Mouse (Mus musculus): ENCODE data around the gene Clgn. TPM values are rescaled to one million over a fixed set of nuclear protein-coding genes. Genes with fewer than 3 reads are reported as not detected.

The Clgn gene
- polyA plus RNA-seq, 1 experiment from 2014 or later = 0.20 TPM

GRCm38 (mm10) chr8:83429071-83429524, 39.4 kb downstream of the Clgn start:
- no peaks in the 10 kb centered on the region for H3K9me3 ChIP-seq (ENCODE audit: control insufficient read depth, low read length)
- H3K36me3 ChIP-seq (ENCODE audit: control insufficient read depth, insufficient read depth, low read length) = peaks cover 5% of the 10 kb centered on the region; the same call in 1 of the 2 replicates
- no peaks in the 10 kb centered on the region for H3K27me3 ChIP-seq (ENCODE audit: control insufficient read depth, insufficient read depth, low read length)
- WGBS = 60% methylated on average over 4 of the region's 4 CpGs
- H3K27ac ChIP-seq (ENCODE audit: low read depth, low read length) = no peak overlapping the region
- H3K4me1 ChIP-seq (ENCODE audit: control insufficient read depth, insufficient read depth, low read length) = no peaks in the 10 kb centered on the region
- H3K9ac ChIP-seq (ENCODE audit: low read depth, low read length) = no peak overlapping the region
- ATAC-seq (ENCODE audit: low FRiP score, low TSS enrichment) = no peak
- no peak overlapping the region for H3K4me2 ChIP-seq (replicated peaks; ENCODE audit: low read depth, low read length)
- H3K4me3 ChIP-seq (ENCODE audit: low read length) = no peak overlapping the region

- no peak overlapping the region for H3K9ac ChIP-seq (ENCODE audit: low read depth, low read length)
- no peak for ATAC-seq (ENCODE audit: low FRiP score, low TSS enrichment)
- no peak overlapping the region for H3K4me2 ChIP-seq (replicated peaks; ENCODE audit: low read depth, low read length)
- H3K4me1 ChIP-seq (ENCODE audit: control insufficient read depth, insufficient read depth, low read length) = peaks cover 4% of the 10 kb centered on the region; the same call in 1 of the 2 replicates
- peaks cover 13% of the 10 kb centered on the region; the same call in 1 of the 2 replicates for H3K36me3 ChIP-seq (ENCODE audit: control insufficient read depth, insufficient read depth, low read length)
- H3K27me3 ChIP-seq (ENCODE audit: control insufficient read depth, insufficient read depth, low read length) = no peaks in the 10 kb centered on the region
- H3K9me3 ChIP-seq (ENCODE audit: control insufficient read depth, low read length) = no peaks in the 10 kb centered on the region
- no peak overlapping the region for H3K4me3 ChIP-seq (ENCODE audit: low read length)
- H3K27ac ChIP-seq (ENCODE audit: low read depth, low read length) = no peak overlapping the region
- 74% methylated on average over 1 of the region's 1 CpGs for WGBS
Measured at GRCm38 (mm10) chr8:83437077-83437476, 47.4 kb downstream of the Clgn start.

GRCm38 (mm10) chr8:83441656-83442242, 52.1 kb downstream of the Clgn start:
- 2% methylated on average over 29 of the region's 29 CpGs for WGBS
- Histone ChIP-seq H3K27ac (ENCODE audit: low read depth, low read length) (peak overlapping the region; percentile 85), H3K4me2 (replicated peaks; ENCODE audit: low read depth, low read length) (peak overlapping the region; percentile 74), H3K9me3 (ENCODE audit: control insufficient read depth, low read length) (no peaks in the 10 kb centered on the region), H3K27me3 (ENCODE audit: control insufficient read depth, insufficient read depth, low read length) (no peaks in the 10 kb centered on the region), H3K4me3 (ENCODE audit: low read length) (peak overlapping the region; percentile 98), H3K9ac (ENCODE audit: low read depth, low read length) (peak overlapping the region; percentile 94), H3K36me3 (ENCODE audit: control insufficient read depth, insufficient read depth, low read length) (peaks cover 4% of the 10 kb centered on the region; the same call in 1 of the 2 replicates), H3K4me1 (ENCODE audit: control insufficient read depth, insufficient read depth, low read length) (peaks cover 4% of the 10 kb centered on the region; the same call in 1 of the 2 replicates)
- ATAC-seq (ENCODE audit: low FRiP score, low TSS enrichment) = no peak

GRCm38 (mm10) chr8:83442243-83443051, 52.8 kb downstream of the Clgn start:
- WGBS = under 1% methylated on average over 59 of the region's 64 CpGs
- H3K27ac ChIP-seq (ENCODE audit: low read depth, low read length) = peak overlapping the region; percentile 85
- peak overlapping the region; percentile 94 for H3K9ac ChIP-seq (ENCODE audit: low read depth, low read length)
- H3K4me3 ChIP-seq (ENCODE audit: low read length) = peak overlapping the region; percentile 98
- peak overlapping the region; percentile 74 for H3K4me2 ChIP-seq (replicated peaks; ENCODE audit: low read depth, low read length)
- peak; percentile 100 for ATAC-seq (ENCODE audit: low FRiP score, low TSS enrichment)
- H3K9me3 ChIP-seq (ENCODE audit: control insufficient read depth, low read length) = no peaks in the 10 kb centered on the region
- peaks cover 4% of the 10 kb centered on the region; the same call in 1 of the 2 replicates for H3K4me1 ChIP-seq (ENCODE audit: control insufficient read depth, insufficient read depth, low read length)
- H3K36me3 ChIP-seq (ENCODE audit: control insufficient read depth, insufficient read depth, low read length) = no peaks in the 10 kb centered on the region; the same call in 1 of the 2 replicates
- H3K27me3 ChIP-seq (ENCODE audit: control insufficient read depth, insufficient read depth, low read length) = no peaks in the 10 kb centered on the region

- no peaks in the 10 kb centered on the region for H3K9me3 ChIP-seq (ENCODE audit: control insufficient read depth, low read length)
- H3K9ac ChIP-seq (ENCODE audit: low read depth, low read length) = no peak overlapping the region
- H3K4me1 ChIP-seq (ENCODE audit: control insufficient read depth, insufficient read depth, low read length) = peaks cover 4% of the 10 kb centered on the region; the same call in 1 of the 2 replicates
- H3K36me3 ChIP-seq (ENCODE audit: control insufficient read depth, insufficient read depth, low read length) = no peaks in the 10 kb centered on the region
- H3K27me3 ChIP-seq (ENCODE audit: control insufficient read depth, insufficient read depth, low read length) = no peaks in the 10 kb centered on the region
- H3K4me2 ChIP-seq (replicated peaks; ENCODE audit: low read depth, low read length) = peak overlapping the region; percentile 67
- H3K27ac ChIP-seq (ENCODE audit: low read depth, low read length) = peak overlapping the region; percentile 44; the same call in 1 of the 2 replicates
- 33% methylated on average over 5 of the region's 5 CpGs for WGBS
- peak overlapping the region; percentile 98 for H3K4me3 ChIP-seq (ENCODE audit: low read length)
- ATAC-seq (ENCODE audit: low FRiP score, low TSS enrichment) = no peak
Measured at GRCm38 (mm10) chr8:83443052-83443400, 53.4 kb downstream of the Clgn start.

- H3K9me3 ChIP-seq (ENCODE audit: control insufficient read depth, low read length) = no peaks in the 10 kb centered on the region
- no peak overlapping the region for H3K9ac ChIP-seq (ENCODE audit: low read depth, low read length)
- H3K4me2 ChIP-seq (replicated peaks; ENCODE audit: low read depth, low read length) = no peak overlapping the region
- WGBS = 77% methylated on average over 1 of the region's 1 CpGs
- H3K27ac ChIP-seq (ENCODE audit: low read depth, low read length) = no peak overlapping the region
- H3K4me3 ChIP-seq (ENCODE audit: low read length) = no peak overlapping the region
- H3K27me3 ChIP-seq (ENCODE audit: control insufficient read depth, insufficient read depth, low read length) = no peaks in the 10 kb centered on the region
- ATAC-seq (ENCODE audit: low FRiP score, low TSS enrichment) = no peak
- no peaks in the 10 kb centered on the region for H3K4me1 ChIP-seq (ENCODE audit: control insufficient read depth, insufficient read depth, low read length)
- no peaks in the 10 kb centered on the region for H3K36me3 ChIP-seq (ENCODE audit: control insufficient read depth, insufficient read depth, low read length)
Measured at GRCm38 (mm10) chr8:83449960-83450359, 60.3 kb downstream of the Clgn start.

- no peak for ATAC-seq (ENCODE audit: low FRiP score, low TSS enrichment)
- Histone ChIP-seq H3K9ac (ENCODE audit: low read depth, low read length) (no peak overlapping the region), H3K4me3 (ENCODE audit: low read length) (no peak overlapping the region), H3K9me3 (ENCODE audit: control insufficient read depth, low read length) (peaks cover 5% of the 10 kb centered on the region; the same call in 1 of the 2 replicates), H3K4me1 (ENCODE audit: control insufficient read depth, insufficient read depth, low read length) (no peaks in the 10 kb centered on the region), H3K27me3 (ENCODE audit: control insufficient read depth, insufficient read depth, low read length) (no peaks in the 10 kb centered on the region), H3K4me2 (replicated peaks; ENCODE audit: low read depth, low read length) (no peak overlapping the region), H3K27ac (ENCODE audit: low read depth, low read length) (no peak overlapping the region), H3K36me3 (ENCODE audit: control insufficient read depth, insufficient read depth, low read length) (no peaks in the 10 kb centered on the region)
- 28% methylated on average over 3 of the region's 3 CpGs for WGBS
Measured at GRCm38 (mm10) chr8:83451056-83451455, 61.4 kb downstream of the Clgn start.

- H3K4me2 ChIP-seq (replicated peaks; ENCODE audit: low read depth, low read length) = no peak overlapping the region
- H3K9me3 ChIP-seq (ENCODE audit: control insufficient read depth, low read length) = peaks cover 6% of the 10 kb centered on the region; the same call in 1 of the 2 replicates
- H3K4me1 ChIP-seq (ENCODE audit: control insufficient read depth, insufficient read depth, low read length) = no peaks in the 10 kb centered on the region
- WGBS = 61% methylated on average over 6 of the region's 6 CpGs
- H3K4me3 ChIP-seq (ENCODE audit: low read length) = no peak overlapping the region
- H3K9ac ChIP-seq (ENCODE audit: low read depth, low read length) = no peak overlapping the region
- H3K36me3 ChIP-seq (ENCODE audit: control insufficient read depth, insufficient read depth, low read length) = no peaks in the 10 kb centered on the region
- H3K27ac ChIP-seq (ENCODE audit: low read depth, low read length) = no peak overlapping the region
- no peak for ATAC-seq (ENCODE audit: low FRiP score, low TSS enrichment)
- H3K27me3 ChIP-seq (ENCODE audit: control insufficient read depth, insufficient read depth, low read length) = no peaks in the 10 kb centered on the region
Measured at GRCm38 (mm10) chr8:83457121-83457520, 67.5 kb downstream of the Clgn start.

GRCm38 (mm10) chr8:83458222-83458621, 68.6 kb downstream of the Clgn start, which contains the start of gene Scoc:
Gene Scoc (minus strand): TSS chr8:83458391.
- WGBS = 68% methylated on average over 14 of the region's 14 CpGs
- Histone ChIP-seq H3K9ac (ENCODE audit: low read depth, low read length) (no peak within 1 kb of the TSS), H3K4me3 (ENCODE audit: low read length) (no peak within 1 kb of the TSS), H3K4me1 (ENCODE audit: control insufficient read depth, insufficient read depth, low read length) (no peaks in the 10 kb centered on the region), H3K27me3 (ENCODE audit: control insufficient read depth, insufficient read depth, low read length) (no peaks in the 10 kb centered on the region), H3K4me2 (replicated peaks; ENCODE audit: low read depth, low read length) (no peak within 1 kb of the TSS), H3K36me3 (ENCODE audit: control insufficient read depth, insufficient read depth, low read length) (no peaks in the 10 kb centered on the region), H3K27ac (ENCODE audit: low read depth, low read length) (no peak within 1 kb of the TSS), H3K9me3 (ENCODE audit: control insufficient read depth, low read length) (peaks cover 6% of the 10 kb centered on the region; the same call in 1 of the 2 replicates)
- ATAC-seq (ENCODE audit: low FRiP score, low TSS enrichment) = peak; percentile 52; the same call in 1 of the 2 replicates
